Mouse (Mus musculus): ENCODE data around the gene Igfn1.

DNA sequence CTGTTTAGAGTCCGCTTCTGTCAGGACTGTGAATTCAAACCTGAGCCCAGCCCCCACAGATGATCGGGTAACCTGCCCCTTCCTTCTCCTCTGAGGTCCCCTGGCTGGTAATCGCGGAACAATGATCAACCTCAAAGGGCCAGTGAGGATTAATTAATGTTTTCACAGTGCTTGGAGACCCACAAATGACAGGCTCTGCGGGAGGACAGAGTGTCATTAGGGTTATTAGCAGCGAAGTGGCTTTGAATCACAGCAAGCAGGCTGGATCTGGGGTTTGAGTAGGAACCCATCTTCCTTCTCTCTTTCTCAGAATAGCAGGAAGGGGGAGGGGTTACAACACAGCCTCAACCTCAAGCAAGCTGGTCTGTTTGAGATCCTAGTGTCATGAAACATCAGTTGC is 96.8 kb downstream of the Igfn1 start:
- TF ChIP-seq CTCF (IDR thresholded peaks at IDR 0.05; ENCODE audit: extremely low read depth, insufficient read depth, low read length) = no peak
- no peak for TF ChIP-seq POLR2A (IDR thresholded peaks at IDR 0.05; ENCODE audit: extremely low read depth, insufficient read depth, low read length)

All from cortical plate, adult 2 months (tissue).